In the genomic region with DNA sequence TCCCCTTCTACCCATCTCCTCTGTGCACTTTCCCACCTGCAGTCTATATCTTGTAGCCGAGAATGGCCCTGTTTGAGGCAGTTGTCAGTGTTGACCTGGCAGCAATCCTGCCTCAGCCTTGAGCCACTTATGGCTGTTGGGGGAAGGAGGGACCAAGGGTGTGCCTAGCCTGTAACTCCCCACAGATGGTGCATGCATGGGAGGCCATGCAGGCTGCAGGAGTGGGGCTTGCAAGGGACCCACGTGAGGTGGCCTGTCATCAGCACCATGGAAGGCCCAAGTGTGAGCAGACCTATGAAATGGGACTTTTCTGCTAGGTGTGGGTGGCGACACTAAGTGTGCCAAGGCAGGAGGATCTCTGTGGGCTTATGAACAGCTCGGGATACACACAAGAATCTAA, we compare ENCODE assay signal across 10 mouse cellular contexts. TPM values are rescaled to one million over a fixed set of nuclear protein-coding genes. Genes with fewer than 3 reads are reported as not detected.
DNase-seq lines count a peak whose midpoint lies in the region; ATAC-seq and TF ChIP-seq lines count a peak whose summit lies in the region.
"Had no signal": no experiment of that assay in that cellular context is flagged by ENCODE, and none has a peak within 500 bp of the region (broad histone marks: within the 10 kb centered on the region; RNA-seq: fewer than 3 reads in every experiment).

No protein-coding gene starts in this region.

- WGBS in forebrain, embryonic 13.5 days, result 31% methylated on average over 4 of the region's 4 CpGs
- WGBS in macrophage (ENCODE audit: missing documents), result 72% methylated on average over 4 of the region's 4 CpGs

- H3K4me1 ChIP-seq in forebrain, embryonic 13.5 days, result peaks cover 37% of the 10 kb centered on the region

- peaks cover 37% of the 10 kb centered on the region for H3K79me2 ChIP-seq in macrophage (ENCODE audit: inconsistent target)

- TF ChIP-seq CTCF in layer of hippocampus, adult 2 months (conservative IDR thresholded peaks at IDR 0.05), result no peak

- 0 out of 2 replicates have a peak overlapping the region, but pooled peaks have one; percentile 57 for H3K9ac ChIP-seq in forebrain, embryonic 13.5 days

- H3K27me3 ChIP-seq in forebrain, embryonic 13.5 days, result peaks cover 34% of the 10 kb centered on the region

- H3K9me3 ChIP-seq in forebrain, embryonic 13.5 days (replicated peaks), result no peaks in the 10 kb centered on the region

- peak overlapping the region; percentile 19 for H3K27ac ChIP-seq in layer of hippocampus, adult 2 months
- H3K27ac ChIP-seq in forebrain, embryonic 13.5 days, result no peak overlapping the region
- peak overlapping the region; percentile 36 for H3K27ac ChIP-seq in macrophage

- DNase-seq in layer of hippocampus, adult 2 months (ENCODE audit: low spot score in 2 of 2), result no peak
- DNase-seq in layer of hippocampus, adult 18-20 months (ENCODE audit: low spot score in 2 of 2), result no peak
- peak; percentile 71 for DNase-seq in brain, adult 2 months (ENCODE audit: low read depth, low spot score)
- DNase-seq in spleen, adult 18-20 months, result no peak
- no peak for DNase-seq in embryo, embryonic 11 days
- DNase-seq in kidney, postnatal 14 days, result no peak
- DNase-seq: right cerebral cortex, postnatal 4 days had no signal

- H3K4me3 ChIP-seq in layer of hippocampus, adult 2 months, result no peak overlapping the region
- peak overlapping the region; percentile 32; the same call in 1 of the 2 replicates for H3K4me3 ChIP-seq in forebrain, embryonic 13.5 days
- H3K4me3 ChIP-seq in macrophage (ENCODE audit: inconsistent target), result no peak overlapping the region

- H3K4me2 ChIP-seq in forebrain, embryonic 13.5 days, result no peak overlapping the region

- H3K36me3 ChIP-seq in forebrain, embryonic 13.5 days (ENCODE audit: poor library complexity, severe bottlenecking), result peaks cover 43% of the 10 kb centered on the region
- peaks cover 63% of the 10 kb centered on the region for H3K36me3 ChIP-seq in macrophage (ENCODE audit: inconsistent target)

- ATAC-seq in forebrain, embryonic 13.5 days, result 0 out of 2 replicates have a peak, but pooled peaks have one; percentile 5

RNA-seq across cellular contexts. Expression of gene 4930404N11Rik, which starts 0.5 kb away (rescaled TPM):
- 1 to 10 TPM; 1.6 to 2.4 TPM for total RNA-seq in layer of hippocampus, adult 2 months (2021)
- 1 to 10 TPM; 1.6 to 2.0 TPM for total RNA-seq in layer of hippocampus, adult 18-20 months (2021)
- polyA plus RNA-seq in forebrain, embryonic 13.5 days (2015; fragmentation: Nextera tagmentation; extraction: Ambion mirVana), result 0.44 and 0.45 TPM in 2 replicates
- 1 to 10 TPM; 1.9 to 6.8 (median 4.2) TPM for total RNA-seq in macrophage (2018; cell fraction: chromatin; rRNA removed)
- 1 to 10 TPM; 1.3 to 7.7 (median 3.5) TPM for total RNA-seq in macrophage (2018; cell fraction: cytosol; rRNA removed)
- total RNA-seq in macrophage (2018; cell fraction: nucleus; rRNA removed), result 10 to 100 TPM in 3 of 26 experiments, 1 to 10 TPM in 23; 1.6 to 12.0 (median 5.1) TPM
- 1.5 to 9.8 TPM (median 2.5 TPM) in 3 replicates for polyA plus RNA-seq in macrophage (2018)
- total RNA-seq: liver, adult 2 months had no signal

RNA-seq across cellular contexts. Expression of gene Mfsd12, which starts 7.8 kb away (rescaled TPM):
- 10 to 100 TPM; 42.8 to 45.9 TPM for total RNA-seq in layer of hippocampus, adult 2 months (2021)
- total RNA-seq in layer of hippocampus, adult 18-20 months (2021), result 10 to 100 TPM; 42.2 to 44.4 TPM
- 6.3 and 6.8 TPM in 2 replicates for polyA plus RNA-seq in forebrain, embryonic 13.5 days (2015; fragmentation: Nextera tagmentation; extraction: Ambion mirVana)
- total RNA-seq in macrophage (2018; cell fraction: chromatin; rRNA removed), result 100 to 1,000 TPM in 19 of 26 experiments, 10 to 100 TPM in 7; 51.6 to 394 (median 199) TPM
- total RNA-seq in macrophage (2018; cell fraction: cytosol; rRNA removed), result 100 to 1,000 TPM; 134 to 406 (median 278) TPM
- total RNA-seq in macrophage (2018; cell fraction: nucleus; rRNA removed), result 100 to 1,000 TPM; 143 to 724 (median 423) TPM
- polyA plus RNA-seq in macrophage (2018), result 129 to 266 TPM (median 167 TPM) in 3 replicates

RNA-seq across cellular contexts. Expression of gene Fzr1, which starts 13.2 kb away (rescaled TPM):
- 10 to 100 TPM; 70.1 to 72.0 TPM for total RNA-seq in layer of hippocampus, adult 2 months (2021)
- 10 to 100 TPM; 70.8 to 72.5 TPM for total RNA-seq in layer of hippocampus, adult 18-20 months (2021)
- polyA plus RNA-seq in forebrain, embryonic 13.5 days (2015; fragmentation: Nextera tagmentation; extraction: Ambion mirVana), result 117 and 128 TPM in 2 replicates
- total RNA-seq in macrophage (2018; cell fraction: chromatin; rRNA removed), result 10 to 100 TPM; 37.1 to 93.5 (median 67.0) TPM
- 10 to 100 TPM; 14.6 to 29.0 (median 20.0) TPM for total RNA-seq in macrophage (2018; cell fraction: cytosol; rRNA removed)
- 10 to 100 TPM; 20.2 to 46.0 (median 34.3) TPM for total RNA-seq in macrophage (2018; cell fraction: nucleus; rRNA removed)
- 12.9 to 17.0 TPM (median 15.3 TPM) in 3 replicates for polyA plus RNA-seq in macrophage (2018)

RNA-seq across cellular contexts. Expression of gene Hmg20b, which starts 14.8 kb away (rescaled TPM):
- total RNA-seq in layer of hippocampus, adult 2 months (2021), result 10 to 100 TPM; 27.5 to 30.8 TPM
- 10 to 100 TPM; 32.4 to 37.0 TPM for total RNA-seq in layer of hippocampus, adult 18-20 months (2021)
- polyA plus RNA-seq in forebrain, embryonic 13.5 days (2015; fragmentation: Nextera tagmentation; extraction: Ambion mirVana), result 60.6 and 61.1 TPM in 2 replicates
- 100 to 1,000 TPM; 159 to 417 (median 247) TPM for total RNA-seq in macrophage (2018; cell fraction: chromatin; rRNA removed)
- 10 to 100 TPM; 33.6 to 65.0 (median 46.9) TPM for total RNA-seq in macrophage (2018; cell fraction: cytosol; rRNA removed)
- 100 to 1,000 TPM; 137 to 418 (median 259) TPM for total RNA-seq in macrophage (2018; cell fraction: nucleus; rRNA removed)
- polyA plus RNA-seq in macrophage (2018), result 33.1 to 54.6 TPM (median 42.5 TPM) in 3 replicates

RNA-seq across cellular contexts. Expression of gene Dohh, which starts 19.2 kb away (rescaled TPM):
- total RNA-seq in layer of hippocampus, adult 2 months (2021), result 10 to 100 TPM; 75.9 to 79.7 TPM
- 10 to 100 TPM; 82.0 to 82.9 TPM for total RNA-seq in layer of hippocampus, adult 18-20 months (2021)
- 76.7 and 87.3 TPM in 2 replicates for polyA plus RNA-seq in forebrain, embryonic 13.5 days (2015; fragmentation: Nextera tagmentation; extraction: Ambion mirVana)
- total RNA-seq in macrophage (2018; cell fraction: chromatin; rRNA removed), result 10 to 100 TPM in 20 of 26 experiments, 1 to 10 TPM in 6; 5.0 to 26.5 (median 14.1) TPM
- total RNA-seq in macrophage (2018; cell fraction: cytosol; rRNA removed), result 10 to 100 TPM; 21.6 to 41.1 (median 29.6) TPM
- 10 to 100 TPM in 24 of 26 experiments, 1 to 10 TPM in 2; 9.0 to 30.8 (median 16.6) TPM for total RNA-seq in macrophage (2018; cell fraction: nucleus; rRNA removed)
- 21.0 to 48.1 TPM (median 32.0 TPM) in 3 replicates for polyA plus RNA-seq in macrophage (2018)
